Mouse (Mus musculus) CH12.LX (cell line): ENCODE measurements around the gene Efhd2. TPM values are rescaled to one million over a fixed set of nuclear protein-coding genes. Genes with fewer than 3 reads are reported as not detected.

Experiments used
- DNase-seq: peaks from one replicate; pipeline ENCODE4 v3.0.0-alpha.2; 2013; ENCODE audit errors: extremely low read depth
- H3K27ac ChIP-seq: 2 replicates; pipeline ENCODE4 v1.5.1; 2012; ENCODE audit warnings: low read depth, mild to moderate bottlenecking, control low read depth, moderate library complexity; ENCODE audit not compliant: insufficient read depth
- H3K27me3 ChIP-seq: replicated peaks from 2 replicates; pipeline ENCODE3; 2012; ENCODE audit warnings: inconsistent platforms
- H3K36me3 ChIP-seq, 2 experiments: replicated peaks in 1 of 2; 2 replicates each; pipeline versions ENCODE3 to v1.6.1; 2012; ENCODE audit warnings: inconsistent platforms in 1 of 2, low read length in 1 of 2, mild to moderate bottlenecking in 1 of 2, mixed read lengths in 1 of 2, moderate library complexity in 1 of 2; ENCODE audit not compliant: control insufficient read depth in 1 of 2, insufficient read depth in 1 of 2
- H3K4me1 ChIP-seq, 2 experiments: 2 replicates each; pipeline ENCODE4 v1.6.1; 2012; ENCODE audit warnings: inconsistent platforms in 1 of 2, moderate library complexity in 1 of 2; ENCODE audit not compliant: insufficient read depth in 2 of 2, control insufficient read depth in 1 of 2
- H3K4me2 ChIP-seq: 2 replicates; pipeline ENCODE4 v1.6.1; 2012; ENCODE audit warnings: low read depth, mild to moderate bottlenecking, control low read depth; ENCODE audit not compliant: poor library complexity, insufficient read depth, severe bottlenecking
- H3K4me3 ChIP-seq, 3 experiments: fragments of 150-350 bp in 1 of 3; sonication (generic) in 1 of 3; replicated peaks in 1 of 3; 2 replicates each; pipeline versions ENCODE3 to v1.5.1; 2011 to 2012; ENCODE audit warnings: low read depth in 2 of 3, low read length in 2 of 3, mild to moderate bottlenecking in 2 of 3, moderate library complexity in 2 of 3, control low read depth in 1 of 3, improper control_type of control experiment in 1 of 3, inconsistent platforms in 1 of 3, mixed read lengths in 1 of 3; ENCODE audit not compliant: poor library complexity in 1 of 3
- H3K79me2 ChIP-seq: replicated peaks from 2 replicates; pipeline ENCODE4 v1.6.1; 2012; ENCODE audit warnings: mild to moderate bottlenecking, moderate library complexity; ENCODE audit not compliant: control insufficient read depth, poor library complexity, insufficient read depth, severe bottlenecking; ENCODE audit errors: extremely low read depth
- H3K9ac ChIP-seq: 2 replicates; pipeline ENCODE4 v1.6.1; 2012; ENCODE audit warnings: low read depth, mild to moderate bottlenecking, control low read depth, moderate library complexity; ENCODE audit not compliant: insufficient read depth
- H3K9me3 ChIP-seq: replicated peaks from 2 replicates; pipeline ENCODE3; 2012; ENCODE audit warnings: low read length, inconsistent platforms, mixed read lengths
- CHD2 ChIP-seq: IDR thresholded peaks from 2 replicates; pipeline ENCODE4 v1.6.1; 2011; ENCODE audit warnings: low read length, improper control_type of control experiment
- IRF4 ChIP-seq: IDR thresholded peaks from 2 replicates; pipeline ENCODE4 v1.6.1; 2014; ENCODE audit warnings: low read depth, mild to moderate bottlenecking, inconsistent platforms, low read length, improper control_type of control experiment
- JUN ChIP-seq: IDR thresholded peaks from 2 replicates; pipeline ENCODE4 v1.6.1; 2011; ENCODE audit warnings: low read depth, mild to moderate bottlenecking, low read length, improper control_type of control experiment, moderate library complexity; ENCODE audit not compliant: insufficient read depth
- MAFK ChIP-seq: IDR thresholded peaks from 2 replicates; pipeline ENCODE4 v1.6.1; 2011; ENCODE audit warnings: low read length, improper control_type of control experiment; ENCODE audit not compliant: insufficient replicate concordance
- MAX ChIP-seq: IDR thresholded peaks from 2 replicates; pipeline ENCODE4 v1.6.1; 2011; ENCODE audit warnings: low read length, improper control_type of control experiment
- MAZ ChIP-seq: IDR thresholded peaks from 2 replicates; pipeline ENCODE4 v1.6.1; 2012; ENCODE audit warnings: low read depth, mild to moderate bottlenecking, inconsistent platforms, low read length, improper control_type of control experiment, moderate library complexity
- MXI1 ChIP-seq: IDR thresholded peaks from 2 replicates; pipeline ENCODE4 v1.6.1; 2011; ENCODE audit warnings: mild to moderate bottlenecking, low read depth, low read length, improper control_type of control experiment
- NELFE ChIP-seq: IDR thresholded peaks from 2 replicates; pipeline ENCODE4 v1.6.1; 2011; ENCODE audit warnings: low read depth, low read length, improper control_type of control experiment
- POLR2A ChIP-seq: IDR thresholded peaks from 2 replicates; pipeline ENCODE4 v1.6.1; 2011; ENCODE audit warnings: low read depth, mild to moderate bottlenecking, improper control_type of control experiment, low read length
- POLR2AphosphoS2 ChIP-seq: IDR thresholded peaks from 2 replicates; pipeline ENCODE4 v1.6.1; 2011; ENCODE audit warnings: low read depth, low read length, improper control_type of control experiment
- SIN3A ChIP-seq: IDR thresholded peaks from 2 replicates; pipeline ENCODE4 v1.6.1; 2012; ENCODE audit warnings: low read length, improper control_type of control experiment, inconsistent platforms
- TBP ChIP-seq: conservative IDR thresholded peaks from 2 replicates; pipeline ENCODE4 v1.6.1; 2011; ENCODE audit warnings: low read depth, low read length, improper control_type of control experiment
- TCF12 ChIP-seq: IDR thresholded peaks from 2 replicates; pipeline ENCODE4 v1.6.1; 2014; ENCODE audit warnings: low read depth, mild to moderate bottlenecking, inconsistent platforms, low read length, improper control_type of control experiment
- USF2 ChIP-seq: conservative IDR thresholded peaks from 2 replicates; pipeline ENCODE4 v1.6.1; 2011; ENCODE audit warnings: low read depth, low read length, improper control_type of control experiment
- ZKSCAN1 ChIP-seq: IDR thresholded peaks from 2 replicates; pipeline ENCODE4 v1.6.1; 2012; ENCODE audit warnings: low read depth, inconsistent platforms, low read length, improper control_type of control experiment, borderline replicate concordance
- dilution Hi-C: fragments of 300-500 bp; cut with MboI; formaldehyde crosslinking; loops from 2 replicates; pipeline ENCODE4 v1.14.3; 2020; ENCODE audit warnings: low sequenced_read_pairs; ENCODE audit not compliant: extremely low pct_unique_long_range_greater_than_20kb, extremely low pct_ligation_motif_present
- in situ Hi-C: fragments of 300-500 bp; cut with MboI; formaldehyde crosslinking; loops from 3 replicates; pipeline ENCODE4 v1.14.3; 2019; ENCODE audit warnings: low sequenced_read_pairs, low pct_ligation_motif_present, low pct_unique_long_range_greater_than_20kb, mixed read lengths
- polyA plus RNA-seq: library from polyadenylated mRNA; unstranded; fragments of >175 nt; gene quantifications from 2 replicates; pipeline ENCODE4 v1.2.1, GENCODE M21; 2012; ENCODE audit warnings: low read depth; ENCODE audit not compliant: insufficient read length
- total RNA-seq, 2 experiments: library from RNA; depleted of rRNA; stranded (reverse); fragments of 300-350 nt in 1 of 2; fragments of >200 nt in 1 of 2; gene quantifications; 2 replicates each; pipeline ENCODE4 v1.2.3; 2012 to 2014

Efhd2 gene
- total and polyA plus RNA-seq, 3 experiments, result 43.8 to 143 (median 44.1) TPM

GRCm38 (mm10) chr4:141861591-141862295 is 13.0 kb downstream of the Efhd2 start:
- peaks cover 11% of the 10 kb centered on the region for H3K9me3 ChIP-seq
- no peak overlapping the region for H3K27ac ChIP-seq
- dilution Hi-C loops (no loop called here), in situ Hi-C loops (loop anchor here (5.0 to 10.0 kb wide), 2 partner anchors 96 to 213 kb away; no protein-coding TSS in a partner anchor)
- peaks cover 36 to 87% of the 10 kb centered on the region in 2 experiments for H3K36me3 ChIP-seq
- H3K79me2 ChIP-seq, result no peaks in the 10 kb centered on the region
- no peak for TF ChIP-seq MXI1
- no peak for TF ChIP-seq POLR2A
- H3K9ac ChIP-seq, result no peak overlapping the region
- H3K4me2 ChIP-seq, result no peak overlapping the region
- no peaks in the 10 kb centered on the region for H3K27me3 ChIP-seq
- H3K4me1 ChIP-seq, result peaks cover 5 to 49% of the 10 kb centered on the region in 2 experiments; a peak in 2 of 4 replicates
- no peak for DNase-seq
- no peak overlapping the region for H3K4me3 ChIP-seq

- Histone ChIP-seq H3K79me2 (no peaks in the 10 kb centered on the region), H3K9ac (no peak overlapping the region), H3K4me2 (no peak overlapping the region), H3K36me3 (peaks cover 36 to 73% of the 10 kb centered on the region in 2 experiments), H3K4me3 (no peak overlapping the region), H3K27me3 (no peaks in the 10 kb centered on the region), H3K4me1 (peaks cover 5 to 35% of the 10 kb centered on the region in 2 experiments; a peak in 2 of 4 replicates), H3K27ac (no peak overlapping the region), H3K9me3 (peaks cover 11% of the 10 kb centered on the region)
- dilution Hi-C loops (no loop called here), in situ Hi-C loops (loop anchor here (5.0 to 10.0 kb wide), 2 partner anchors 97 to 214 kb away; no protein-coding TSS in a partner anchor)
- no peak for DNase-seq
- TF ChIP-seq JUN (no peak), MAX (no peak), TCF12 (no peak), NELFE (no peak), POLR2AphosphoS2 (no peak), TBP (no peak), MAFK (no peak), IRF4 (no peak), USF2 (no peak), MAZ (no peak), ZKSCAN1 (no peak), CHD2 (no peak), SIN3A (no peak)
Measured at GRCm38 (mm10) chr4:141860246-141860841, 14.4 kb downstream of the Efhd2 start.
